Mouse (Mus musculus) heart, adult 2 months (tissue): ENCODE results near the gene Cd247.

Experiments used
- CTCF ChIP-seq: fragments of 200-600 bp; IDR thresholded peaks from 2 replicates; pipeline ENCODE4 v1.8.1; 2022; ENCODE audit warnings: antibody characterized with exemption, mild to moderate bottlenecking, moderate library complexity
- EP300 ChIP-seq: fragments of 200-500 bp; IDR thresholded peaks from 2 replicates; pipeline ENCODE4 v1.6.1; 2011; ENCODE audit warnings: low read depth, low read length, control low read depth; ENCODE audit not compliant: insufficient read depth
- POLR2A ChIP-seq: fragments of 200-500 bp; IDR thresholded peaks from 2 replicates; pipeline ENCODE4 v1.6.1; 2011; ENCODE audit warnings: mild to moderate bottlenecking, low read depth, low read length, control low read depth; ENCODE audit not compliant: insufficient read depth

DNA sequence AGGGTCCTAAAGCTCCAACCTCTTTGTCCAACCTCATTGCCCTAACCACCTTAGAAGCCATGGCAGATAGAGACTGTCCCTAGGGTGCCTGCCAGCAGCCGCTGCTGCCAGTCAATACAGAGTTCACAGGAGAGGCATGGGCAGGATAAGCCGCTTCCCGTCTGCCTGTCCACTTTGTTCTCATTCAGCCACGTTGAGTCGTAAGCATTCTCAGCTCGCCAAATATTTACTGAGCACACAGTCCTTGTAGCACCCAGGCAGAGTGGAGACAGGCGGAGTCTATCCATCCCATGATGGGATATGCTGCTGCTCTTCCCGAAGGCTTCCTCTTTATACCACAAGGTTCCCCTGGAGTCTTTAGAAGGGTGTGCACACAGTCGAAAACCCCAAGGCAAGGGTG is 28.8 kb downstream of the Cd247 start:
- TF ChIP-seq POLR2A (no peak), CTCF (no peak), EP300 (0 out of 2 replicates have a peak, but pooled peaks have one; percentile 21)
